Mouse (Mus musculus) embryonic fibroblast, embryonic 13.5 days (primary cell): ENCODE results near the gene Etnppl.

Source experiments
- CTCF ChIP-seq: IDR thresholded peaks from 2 replicates; pipeline ENCODE4 v1.5.1; 2011; ENCODE audit warnings: mild to moderate bottlenecking, control low read depth, low read length, moderate library complexity, borderline replicate concordance; ENCODE audit not compliant: insufficient read depth
- POLR2A ChIP-seq: IDR thresholded peaks from 2 replicates; pipeline ENCODE4 v1.6.1; 2011; ENCODE audit warnings: low read depth, mild to moderate bottlenecking, control low read depth, low read length, moderate library complexity

DNA sequence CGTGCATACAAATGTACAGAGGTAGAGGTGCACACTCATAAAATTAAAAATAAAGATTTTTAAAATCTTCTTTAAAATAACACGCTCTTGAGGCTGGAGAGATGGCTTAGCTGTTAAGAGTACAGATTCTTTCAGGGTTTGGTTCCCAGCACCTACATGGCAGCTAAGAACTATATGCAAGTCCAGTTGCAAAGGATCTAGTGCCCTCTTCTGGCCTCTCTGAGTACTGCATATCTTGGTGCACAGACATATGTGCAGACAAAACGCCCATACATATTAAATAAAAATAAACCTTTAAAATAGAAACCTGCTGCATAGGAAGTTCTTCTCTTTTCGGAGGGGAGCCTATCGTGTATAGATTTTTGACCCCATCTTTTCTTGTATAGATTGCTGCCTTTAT, 11.1 kb downstream of the Etnppl start:
- TF ChIP-seq CTCF (no peak), POLR2A (no peak)
